Mouse (Mus musculus) ovary, postnatal 10 days (tissue): ENCODE measurements around the gene Zfp64.
A peak's percentile ranks its signal among the peaks of the same experiment; 100 is the strongest.

Experiments
- DNase-seq: peaks from one replicate; pipeline ENCODE4 v3.0.0; 2022; ENCODE audit warnings: low spot score

Zfp64 gene

GRCm38 (mm10) chr2:168954835-168955716 lies at the start of gene Zfp64:
TSS of gene Zfp64 (minus strand) at chr2:168955587.
- peak; percentile 63 for DNase-seq

GRCm38 (mm10) chr2:168992642-168993420 lies 37.4 kb upstream of the Zfp64 start:
- DNase-seq, result no peak

GRCm38 (mm10) chr2:168990957-168991356 lies 35.6 kb upstream of the Zfp64 start:
- DNase-seq, result no peak

- no peak for DNase-seq
These were observed 34.8 kb upstream of the Zfp64 start for GRCm38 (mm10) chr2:168990061-168990753.

- DNase-seq, result no peak
These were observed 32.7 kb upstream of the Zfp64 start for GRCm38 (mm10) chr2:168988056-168988455.

GRCm38 (mm10) chr2:168987421-168987820 lies 32.0 kb upstream of the Zfp64 start:
- DNase-seq, result no peak

DNA sequence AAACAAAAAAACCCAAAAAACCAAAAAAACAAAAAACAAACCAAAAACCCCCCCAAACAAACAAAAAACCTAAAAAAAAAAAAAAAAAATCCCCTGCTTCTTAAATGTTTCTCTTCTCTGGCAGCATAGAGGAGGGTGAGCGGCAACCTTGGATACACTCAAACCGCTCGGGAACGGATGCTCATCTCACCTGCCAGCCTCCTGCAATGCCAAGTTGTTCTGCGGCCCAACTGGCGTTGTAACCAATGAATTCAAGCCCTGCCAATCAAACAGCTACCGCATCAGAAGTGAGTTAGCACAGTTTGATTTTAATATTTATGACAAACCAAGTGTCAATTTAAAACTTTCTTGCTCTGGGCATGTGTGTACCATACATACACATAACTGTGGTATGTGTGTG lies 26.6 kb upstream of the Zfp64 start:
- DNase-seq, result no peak

GRCm38 (mm10) chr2:168981448-168981847 lies 26.1 kb upstream of the Zfp64 start:
- no peak for DNase-seq

GRCm38 (mm10) chr2:168980859-168981258 lies 25.5 kb upstream of the Zfp64 start:
- DNase-seq, result no peak

GRCm38 (mm10) chr2:168979742-168980141 lies 24.4 kb upstream of the Zfp64 start:
- no peak for DNase-seq

- no peak for DNase-seq
These were observed 22.6 kb upstream of the Zfp64 start for GRCm38 (mm10) chr2:168978031-168978430.

GRCm38 (mm10) chr2:168970131-168970530 lies 14.7 kb upstream of the Zfp64 start:
- DNase-seq, result no peak

DNA sequence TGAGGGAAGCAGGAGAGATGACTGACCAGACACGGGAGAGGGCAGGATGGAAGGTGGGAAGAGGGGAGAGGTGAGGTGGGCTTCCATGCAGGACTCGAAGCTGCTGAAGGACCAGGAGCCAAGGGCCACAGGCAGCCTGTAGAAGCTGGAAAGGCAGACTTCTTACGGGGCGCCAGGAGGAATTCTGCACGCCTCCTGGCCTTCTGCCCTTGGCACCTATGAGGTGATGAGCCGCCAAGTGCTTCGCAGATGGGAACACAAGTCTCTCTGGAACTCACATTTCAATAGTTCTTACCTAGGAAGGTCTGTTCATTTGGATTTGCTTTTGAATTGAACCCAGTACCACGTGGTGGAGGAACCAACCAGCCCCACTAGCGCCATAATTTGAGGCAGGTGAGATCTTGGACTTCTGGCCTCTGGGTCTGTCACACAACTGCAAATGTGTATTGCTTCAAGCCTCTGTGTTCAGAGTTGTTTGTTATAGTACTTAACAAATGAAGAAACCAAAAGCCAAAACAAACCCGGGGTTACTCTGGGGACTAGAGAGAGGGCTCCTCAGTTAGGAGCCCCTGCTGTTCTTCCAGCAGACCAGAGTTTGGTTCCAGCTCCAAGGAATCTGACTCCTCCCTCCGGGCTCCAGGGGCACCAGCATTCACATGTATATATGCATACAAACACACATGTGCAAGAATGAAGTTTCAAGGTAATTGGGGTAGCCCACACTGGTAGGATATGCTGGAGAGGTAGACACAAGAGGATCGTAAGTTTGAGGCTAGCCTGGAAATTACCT lies 12.9 kb upstream of the Zfp64 start:
- no peak for DNase-seq

DNA sequence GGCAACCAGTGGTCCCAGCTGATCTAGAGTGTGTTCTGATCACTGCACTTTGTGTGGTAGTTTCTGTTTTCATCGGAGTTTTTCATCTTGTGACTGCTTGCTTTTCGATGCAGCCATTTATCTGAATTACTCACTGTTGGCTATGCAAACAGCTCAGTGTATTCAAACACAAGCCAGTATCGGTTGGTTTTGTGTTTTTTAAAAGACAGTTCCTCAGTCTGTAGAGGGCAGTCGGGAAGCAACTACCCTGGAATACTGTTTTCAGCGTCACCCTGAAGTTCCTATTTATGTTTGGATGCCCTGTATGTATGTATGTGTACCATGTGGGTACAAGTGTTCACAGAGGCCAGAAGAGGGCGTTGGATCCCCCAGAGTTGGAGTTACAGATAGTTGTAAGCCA lies 11.1 kb upstream of the Zfp64 start:
- DNase-seq, result no peak

DNA sequence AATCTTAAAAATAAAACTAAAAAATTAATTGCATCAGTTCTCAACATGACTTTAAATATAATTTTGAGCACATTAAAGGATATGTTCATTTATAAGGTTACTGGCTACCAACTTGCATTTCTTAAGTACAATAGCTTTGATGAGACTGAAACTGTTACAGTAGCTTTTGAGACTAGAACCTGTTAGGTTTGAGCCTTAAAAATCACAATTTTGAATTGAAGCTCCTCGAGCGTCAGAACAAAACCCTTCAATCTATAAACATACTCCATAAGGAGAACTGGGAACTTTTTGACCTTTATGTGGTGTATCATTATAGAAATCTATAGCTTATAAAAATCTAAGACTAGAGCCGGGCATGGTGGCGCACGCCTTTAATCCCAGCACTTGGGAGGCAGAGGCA lies 9.5 kb upstream of the Zfp64 start:
- DNase-seq, result no peak

GRCm38 (mm10) chr2:168961729-168962666 lies 6.6 kb upstream of the Zfp64 start:
- DNase-seq, result no peak

DNA sequence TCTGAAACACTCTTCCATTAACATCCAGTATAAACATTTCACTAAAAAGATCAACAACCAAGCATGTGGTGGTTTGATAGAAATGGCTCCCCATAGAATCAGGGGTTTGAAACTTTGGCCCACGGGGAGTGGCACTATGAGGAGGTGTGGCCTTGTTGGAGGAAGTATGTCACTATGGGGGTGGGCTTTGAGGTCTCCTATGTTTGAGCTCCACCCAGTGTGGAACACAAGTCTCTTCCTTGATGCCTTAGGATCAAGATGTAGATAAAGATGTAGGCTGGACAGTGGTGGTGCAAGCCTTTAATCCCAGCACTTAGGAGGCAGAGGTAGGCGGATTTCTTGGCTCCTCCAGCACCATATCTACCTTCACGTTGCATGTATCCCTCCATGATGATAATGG lies 5.4 kb upstream of the Zfp64 start:
- DNase-seq, result no peak

GRCm38 (mm10) chr2:168959339-168959885 lies 4.0 kb upstream of the Zfp64 start:
- DNase-seq, result no peak

- no peak for DNase-seq
These were observed 511 bp upstream of the Zfp64 start for GRCm38 (mm10) chr2:168955850-168956346.

- DNase-seq, result no peak
These were observed 1.0 kb downstream of the Zfp64 start for GRCm38 (mm10) chr2:168954376-168954775.
